Mouse (Mus musculus): Measurements from ENCODE around the gene Zbed3. TPM values are rescaled to one million over a fixed set of nuclear protein-coding genes. Genes with fewer than 3 reads are reported as not detected.

Zbed3 gene
- 53.3 and 59.3 TPM in 2 replicates for polyA plus RNA-seq (2016; fragmentation: Nextera tagmentation; extraction: Ambion mirVana)

DNA sequence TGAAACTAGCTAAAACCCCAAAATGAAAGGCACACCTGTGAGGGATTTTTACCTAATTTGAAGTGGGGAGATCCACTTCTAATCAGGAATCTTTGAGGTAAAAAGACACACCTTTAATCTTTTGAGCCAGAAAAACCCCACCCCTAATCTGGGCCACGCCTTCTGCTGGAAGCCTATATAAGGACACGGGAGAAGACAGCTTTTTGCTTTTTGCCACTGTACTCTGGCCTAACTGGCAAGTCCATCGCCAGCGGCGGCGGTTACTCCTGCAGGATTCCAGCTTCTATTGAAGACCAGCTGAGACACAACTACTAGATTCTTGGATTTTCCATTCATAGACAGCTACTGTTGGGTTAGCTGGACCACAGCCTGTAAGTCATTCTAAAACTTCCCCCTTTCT lies at the start of gene Zbed3:
Gene Zbed3, plus strand, starts transcription at position 213 of the 400 bp plus-strand sequence.
- Histone ChIP-seq H3K4me1 (peaks cover 14% of the 10 kb centered on the region), H3K36me3 (no peaks in the 10 kb centered on the region), H3K4me2 (replicated peaks) (peak within 1 kb of the TSS; percentile 85), H3K27ac (no peak within 1 kb of the TSS), H3K4me3 (peak within 1 kb of the TSS; percentile 81), H3K9ac (peak within 1 kb of the TSS; percentile 98), H3K9me3 (no peaks in the 10 kb centered on the region), H3K27me3 (replicated peaks) (no peaks in the 10 kb centered on the region)
- no peak for ATAC-seq (ENCODE audit: low FRiP score, low read depth)
- 91% methylated on average over 6 of the region's 6 CpGs for WGBS

DNA sequence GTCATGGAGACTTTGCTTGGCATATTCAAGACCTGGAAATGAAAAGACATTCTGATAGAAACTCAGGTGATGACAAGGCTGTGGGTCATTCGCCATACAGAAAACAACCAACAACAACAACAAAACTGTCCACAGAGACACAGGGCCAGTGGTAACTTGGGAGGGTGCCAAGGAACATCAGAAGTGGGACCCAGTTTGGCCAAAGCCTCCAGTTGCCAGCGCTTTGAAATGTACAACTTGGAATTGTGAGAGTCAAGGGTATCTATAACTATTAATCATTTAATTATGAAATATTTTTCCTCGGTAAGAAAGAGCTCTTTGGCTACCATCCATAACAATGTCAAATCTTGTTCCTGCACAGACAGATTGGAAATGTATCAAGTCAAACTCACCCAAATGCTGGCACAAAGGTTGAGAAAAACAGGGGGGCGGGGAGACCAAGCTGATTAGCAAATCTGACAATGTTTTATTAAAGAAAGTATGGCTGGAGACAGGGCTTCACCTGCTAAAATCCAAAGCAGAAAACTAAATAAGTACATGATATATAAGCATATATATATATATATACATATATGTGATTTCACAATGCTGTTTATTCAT lies 44.9 kb upstream of the Zbed3 start:
- H3K27me3 ChIP-seq (replicated peaks) = no peaks in the 10 kb centered on the region
- no peak overlapping the region for H3K27ac ChIP-seq
- no peaks in the 10 kb centered on the region for H3K36me3 ChIP-seq
- H3K9me3 ChIP-seq = no peaks in the 10 kb centered on the region
- no peak overlapping the region for H3K4me3 ChIP-seq
- H3K4me1 ChIP-seq = no peaks in the 10 kb centered on the region
- ATAC-seq (ENCODE audit: low FRiP score, low read depth) = no peak
- no peak overlapping the region for H3K9ac ChIP-seq
- H3K4me2 ChIP-seq (replicated peaks) = no peak overlapping the region
- WGBS = 87% methylated on average over 4 of the region's 4 CpGs

GRCm38 (mm10) chr13:95281740-95282673 lies 41.4 kb upstream of the Zbed3 start:
- no peak for ATAC-seq (ENCODE audit: low FRiP score, low read depth)
- no peaks in the 10 kb centered on the region for H3K36me3 ChIP-seq
- no peak overlapping the region for H3K9ac ChIP-seq
- no peaks in the 10 kb centered on the region for H3K4me1 ChIP-seq
- 33% methylated on average over 6 of the region's 7 CpGs for WGBS
- H3K9me3 ChIP-seq = no peaks in the 10 kb centered on the region
- no peak overlapping the region for H3K4me3 ChIP-seq
- H3K27ac ChIP-seq = no peak overlapping the region
- H3K4me2 ChIP-seq (replicated peaks) = no peak overlapping the region
- no peaks in the 10 kb centered on the region for H3K27me3 ChIP-seq (replicated peaks)

- no peaks in the 10 kb centered on the region for H3K36me3 ChIP-seq
- no peak overlapping the region for H3K9ac ChIP-seq
- no peak overlapping the region for H3K4me3 ChIP-seq
- no peaks in the 10 kb centered on the region for H3K4me1 ChIP-seq
- ATAC-seq (ENCODE audit: low FRiP score, low read depth) = 0 out of 2 replicates have a peak, but pooled peaks have one; percentile 37
- H3K9me3 ChIP-seq = no peaks in the 10 kb centered on the region
- 11% methylated on average over 7 of the region's 7 CpGs for WGBS
- H3K27me3 ChIP-seq (replicated peaks) = no peaks in the 10 kb centered on the region
- no peak overlapping the region for H3K4me2 ChIP-seq (replicated peaks)
- H3K27ac ChIP-seq = no peak overlapping the region
These were observed 36.4 kb upstream of the Zbed3 start for GRCm38 (mm10) chr13:95286989-95287388.

DNA sequence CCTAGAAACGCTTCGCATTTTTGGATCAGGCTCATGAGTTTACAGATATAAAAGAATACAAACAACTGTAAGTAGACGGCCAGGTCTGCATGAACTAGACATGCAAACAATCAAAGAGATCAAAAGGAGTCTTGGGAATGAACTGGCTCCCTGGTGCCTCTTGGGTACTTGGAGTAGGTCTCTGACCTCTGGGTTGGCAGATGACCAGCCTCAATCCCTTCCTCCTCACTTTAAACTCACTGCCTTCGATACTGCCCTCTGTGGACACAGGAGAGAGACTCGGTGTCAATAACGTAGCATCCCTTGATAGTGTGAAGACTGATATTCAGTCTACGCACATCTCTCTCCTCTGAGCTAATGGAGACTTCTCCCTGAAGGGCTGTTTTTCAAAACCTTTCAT lies 35.4 kb upstream of the Zbed3 start:
- Histone ChIP-seq H3K9ac (no peak overlapping the region), H3K4me2 (replicated peaks) (no peak overlapping the region), H3K27ac (no peak overlapping the region), H3K9me3 (no peaks in the 10 kb centered on the region), H3K27me3 (replicated peaks) (no peaks in the 10 kb centered on the region), H3K36me3 (no peaks in the 10 kb centered on the region), H3K4me3 (no peak overlapping the region), H3K4me1 (no peaks in the 10 kb centered on the region)
- no peak for ATAC-seq (ENCODE audit: low FRiP score, low read depth)
- 80% methylated on average over 7 of the region's 7 CpGs for WGBS

GRCm38 (mm10) chr13:95291983-95292382 lies 31.4 kb upstream of the Zbed3 start:
- H3K4me3 ChIP-seq = no peak overlapping the region

GRCm38 (mm10) chr13:95299956-95300355 lies 23.5 kb upstream of the Zbed3 start:
- Histone ChIP-seq H3K4me1 (no peaks in the 10 kb centered on the region), H3K36me3 (no peaks in the 10 kb centered on the region), H3K4me3 (no peak overlapping the region), H3K27ac (no peak overlapping the region), H3K4me2 (replicated peaks) (no peak overlapping the region), H3K9me3 (peaks cover 8% of the 10 kb centered on the region; the same call in 1 of the 2 replicates), H3K9ac (no peak overlapping the region), H3K27me3 (replicated peaks) (no peaks in the 10 kb centered on the region)
- WGBS = 74% methylated on average over 3 of the region's 3 CpGs
- no peak for ATAC-seq (ENCODE audit: low FRiP score, low read depth)

More at GRCm38 (mm10) chr13:95291983-95292382, 31.4 kb upstream of the Zbed3 start:
- ATAC-seq (ENCODE audit: low FRiP score, low read depth) = no peak
- Histone ChIP-seq H3K9me3 (no peaks in the 10 kb centered on the region), H3K4me1 (no peaks in the 10 kb centered on the region), H3K9ac (no peak overlapping the region), H3K27ac (no peak overlapping the region), H3K36me3 (no peaks in the 10 kb centered on the region), H3K27me3 (replicated peaks) (no peaks in the 10 kb centered on the region), H3K4me2 (replicated peaks) (no peak overlapping the region)
- WGBS = 38% methylated on average over 4 of the region's 4 CpGs

- H3K27ac ChIP-seq = no peak overlapping the region
- no peak overlapping the region for H3K4me3 ChIP-seq
- H3K9ac ChIP-seq = no peak overlapping the region
- H3K9me3 ChIP-seq = no peaks in the 10 kb centered on the region
- no peaks in the 10 kb centered on the region for H3K36me3 ChIP-seq
- H3K4me1 ChIP-seq = no peaks in the 10 kb centered on the region
- no peak overlapping the region for H3K4me2 ChIP-seq (replicated peaks)
- ATAC-seq (ENCODE audit: low FRiP score, low read depth) = no peak
- no peaks in the 10 kb centered on the region for H3K27me3 ChIP-seq (replicated peaks)
- WGBS = 57% methylated on average over 4 of the region's 4 CpGs
These were observed 16.8 kb upstream of the Zbed3 start for GRCm38 (mm10) chr13:95306596-95306995.

GRCm38 (mm10) chr13:95307100-95307655 lies 16.2 kb upstream of the Zbed3 start:
- Histone ChIP-seq H3K27me3 (replicated peaks) (no peaks in the 10 kb centered on the region), H3K4me3 (no peak overlapping the region), H3K27ac (no peak overlapping the region), H3K9me3 (no peaks in the 10 kb centered on the region), H3K4me2 (replicated peaks) (no peak overlapping the region), H3K4me1 (no peaks in the 10 kb centered on the region), H3K9ac (no peak overlapping the region), H3K36me3 (no peaks in the 10 kb centered on the region)
- 74% methylated on average over 8 of the region's 8 CpGs for WGBS
- no peak for ATAC-seq (ENCODE audit: low FRiP score, low read depth)

DNA sequence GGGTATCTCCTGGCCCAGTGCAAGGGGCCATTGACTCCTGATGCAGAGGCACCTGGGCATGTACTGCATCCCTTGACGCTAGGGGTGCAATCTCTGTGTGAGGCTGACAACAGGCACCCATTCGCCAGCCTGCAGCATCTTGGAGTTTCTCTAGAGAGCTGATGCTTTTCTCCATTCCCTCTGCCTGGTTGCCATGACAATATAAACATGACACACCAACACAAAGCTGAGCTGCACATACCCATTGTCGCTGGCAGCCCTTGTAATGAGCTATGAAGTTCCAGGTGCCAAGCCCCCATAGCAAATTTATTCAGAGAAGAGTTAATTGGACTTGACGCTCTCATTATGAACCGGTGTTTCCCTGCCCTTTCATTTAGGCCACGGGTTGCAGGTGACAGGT lies 11.4 kb upstream of the Zbed3 start:
- ATAC-seq (ENCODE audit: low FRiP score, low read depth) = no peak

GRCm38 (mm10) chr13:95319153-95319552 lies 4.3 kb upstream of the Zbed3 start:
- ATAC-seq (ENCODE audit: low FRiP score, low read depth) = no peak
- Histone ChIP-seq H3K4me1 (no peaks in the 10 kb centered on the region), H3K4me3 (no peak overlapping the region), H3K9me3 (no peaks in the 10 kb centered on the region), H3K27me3 (replicated peaks) (no peaks in the 10 kb centered on the region), H3K27ac (no peak overlapping the region), H3K36me3 (no peaks in the 10 kb centered on the region), H3K9ac (no peak overlapping the region), H3K4me2 (replicated peaks) (no peak overlapping the region)
- 75% methylated on average over 6 of the region's 6 CpGs for WGBS

More for the DNA sequence above, 11.4 kb upstream of the Zbed3 start:
- Histone ChIP-seq H3K27me3 (replicated peaks) (no peaks in the 10 kb centered on the region), H3K36me3 (no peaks in the 10 kb centered on the region), H3K27ac (no peak overlapping the region), H3K9me3 (no peaks in the 10 kb centered on the region), H3K4me1 (no peaks in the 10 kb centered on the region), H3K4me3 (no peak overlapping the region), H3K9ac (no peak overlapping the region), H3K4me2 (replicated peaks) (no peak overlapping the region)
- WGBS = 62% methylated on average over 6 of the region's 6 CpGs

- 24% methylated on average over 4 of the region's 4 CpGs for WGBS
- no peak for ATAC-seq (ENCODE audit: low FRiP score, low read depth)
- Histone ChIP-seq H3K4me1 (no peaks in the 10 kb centered on the region), H3K9ac (no peak overlapping the region), H3K27ac (no peak overlapping the region), H3K9me3 (no peaks in the 10 kb centered on the region), H3K4me3 (no peak overlapping the region), H3K36me3 (no peaks in the 10 kb centered on the region), H3K27me3 (replicated peaks) (no peaks in the 10 kb centered on the region), H3K4me2 (replicated peaks) (no peak overlapping the region)
These were observed 3.0 kb upstream of the Zbed3 start for GRCm38 (mm10) chr13:95320451-95320850.
